Mouse (Mus musculus): ENCODE measurements around the gene Stac2.

The Stac2 gene

DNA sequence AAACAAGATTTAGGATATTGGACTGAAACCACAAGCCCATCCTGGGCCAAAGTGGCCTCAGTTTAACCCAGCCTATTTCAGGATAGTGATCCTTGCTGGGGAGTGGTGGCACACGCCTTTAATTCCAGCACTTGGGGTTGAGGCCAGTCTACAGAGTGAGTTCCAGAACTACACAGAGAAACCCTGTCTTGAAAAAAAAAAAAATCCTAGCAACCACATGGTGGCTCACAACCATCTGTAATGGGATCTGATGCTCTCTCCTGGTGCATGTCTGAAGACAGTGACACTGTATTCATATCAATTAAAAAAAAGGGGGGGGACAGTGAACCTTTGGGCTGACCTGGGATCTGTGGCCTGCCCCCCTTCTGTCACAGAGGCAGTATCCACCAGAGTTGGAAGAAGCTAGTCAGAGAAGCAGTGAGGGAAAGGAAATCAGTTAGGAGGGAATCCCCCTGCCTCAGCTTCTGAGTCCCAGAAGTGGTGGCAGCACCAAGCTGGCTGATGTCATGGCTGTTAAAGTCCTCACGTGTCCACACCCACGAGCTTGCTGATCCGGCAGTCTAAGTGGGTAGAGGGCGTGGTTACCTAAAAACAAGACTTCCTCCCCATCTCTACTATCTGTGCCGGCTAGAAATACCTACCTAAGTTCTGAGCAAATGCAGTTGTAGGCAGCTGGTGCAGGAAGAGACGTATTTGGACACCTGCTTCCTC, 54.2 kb downstream of the Stac2 start:
- in situ Hi-C loops (cut with MboI; ENCODE audit: low sequenced_read_pairs): no loop called here

DNA sequence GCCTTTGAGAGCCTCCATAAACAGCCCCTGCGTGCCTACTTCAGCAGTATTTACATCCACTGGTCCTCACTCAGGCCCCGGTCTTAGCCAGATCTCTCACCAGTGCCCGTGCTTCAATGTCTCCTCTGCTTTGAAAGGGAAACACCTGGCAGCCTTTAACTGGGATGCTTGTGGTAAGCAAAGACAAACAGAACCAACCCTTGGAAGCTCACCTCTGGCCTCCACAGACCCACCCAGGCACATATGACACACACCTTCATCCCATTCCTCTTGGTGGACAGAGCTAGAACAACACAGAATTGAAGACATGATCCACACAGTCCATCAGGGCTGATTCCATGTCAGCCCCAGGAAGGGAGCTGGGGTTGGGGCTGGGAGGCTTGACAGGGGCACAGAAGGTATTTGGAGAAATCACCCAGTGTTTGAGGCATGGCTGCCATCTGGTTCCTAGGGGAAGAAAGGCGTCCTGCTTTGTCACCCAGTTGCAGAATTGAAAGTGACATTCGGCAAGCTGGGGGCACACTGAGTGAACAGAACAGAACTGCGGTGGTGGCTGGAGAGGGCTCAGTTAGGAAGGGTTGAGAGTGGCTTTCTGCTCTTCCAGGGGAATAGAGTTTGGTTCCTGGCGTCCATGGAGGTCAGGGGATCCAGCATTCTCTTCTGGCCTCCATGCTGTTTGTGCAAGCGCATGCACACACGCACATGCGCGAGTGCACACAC, 55.0 kb downstream of the Stac2 start:
- in situ Hi-C loops (cut with MboI; ENCODE audit: low sequenced_read_pairs): no loop called here

DNA sequence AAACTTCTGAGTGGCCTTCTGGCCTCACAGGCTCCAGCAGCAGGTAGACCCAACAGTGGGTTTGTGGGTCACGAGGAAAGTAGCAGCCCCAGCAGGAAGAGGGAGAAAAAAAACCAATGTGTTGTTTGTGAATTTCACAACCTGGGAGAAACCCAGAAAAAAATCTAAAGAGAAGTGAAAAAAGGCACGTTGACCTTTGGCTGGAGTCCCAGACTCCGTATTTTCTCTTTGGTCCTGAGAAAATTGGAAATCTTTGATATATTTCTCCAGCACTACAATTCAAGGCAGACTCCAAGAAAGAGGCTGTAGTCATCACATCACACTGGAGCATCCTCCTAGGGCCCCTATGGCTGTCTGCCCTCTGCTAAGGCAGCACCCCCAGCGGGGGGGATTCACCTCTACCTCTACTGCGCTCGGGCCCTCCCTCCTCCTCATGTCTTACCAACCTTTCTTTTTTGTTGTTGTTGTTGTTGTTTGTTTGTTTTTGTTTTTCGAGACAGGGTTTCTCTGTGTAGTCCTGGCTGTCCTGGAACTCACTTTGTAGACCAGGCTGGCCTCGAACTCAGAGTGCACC, 55.8 kb downstream of the Stac2 start:
- in situ Hi-C loops (cut with MboI; ENCODE audit: low sequenced_read_pairs): no loop called here

DNA sequence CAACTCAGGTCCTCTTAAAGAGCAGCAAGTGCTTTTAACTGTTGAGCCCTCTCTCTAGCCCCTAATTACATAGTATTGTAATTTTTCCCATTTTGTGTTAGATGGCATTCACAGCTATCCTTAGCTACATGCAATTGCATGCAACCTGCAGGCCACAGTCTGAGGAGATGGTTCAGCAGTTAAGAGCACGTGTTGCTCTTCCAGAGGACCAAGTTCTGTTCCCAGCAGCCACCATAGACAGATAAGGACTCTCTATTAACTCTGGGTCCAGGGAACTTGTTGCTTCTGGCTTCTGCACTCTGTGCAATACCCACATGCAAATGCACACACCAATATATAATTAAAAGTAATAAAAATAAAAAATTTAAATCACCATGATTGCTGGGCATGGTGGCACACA, 56.6 kb downstream of the Stac2 start:
- in situ Hi-C loops (cut with MboI; ENCODE audit: low sequenced_read_pairs): no loop called here

DNA sequence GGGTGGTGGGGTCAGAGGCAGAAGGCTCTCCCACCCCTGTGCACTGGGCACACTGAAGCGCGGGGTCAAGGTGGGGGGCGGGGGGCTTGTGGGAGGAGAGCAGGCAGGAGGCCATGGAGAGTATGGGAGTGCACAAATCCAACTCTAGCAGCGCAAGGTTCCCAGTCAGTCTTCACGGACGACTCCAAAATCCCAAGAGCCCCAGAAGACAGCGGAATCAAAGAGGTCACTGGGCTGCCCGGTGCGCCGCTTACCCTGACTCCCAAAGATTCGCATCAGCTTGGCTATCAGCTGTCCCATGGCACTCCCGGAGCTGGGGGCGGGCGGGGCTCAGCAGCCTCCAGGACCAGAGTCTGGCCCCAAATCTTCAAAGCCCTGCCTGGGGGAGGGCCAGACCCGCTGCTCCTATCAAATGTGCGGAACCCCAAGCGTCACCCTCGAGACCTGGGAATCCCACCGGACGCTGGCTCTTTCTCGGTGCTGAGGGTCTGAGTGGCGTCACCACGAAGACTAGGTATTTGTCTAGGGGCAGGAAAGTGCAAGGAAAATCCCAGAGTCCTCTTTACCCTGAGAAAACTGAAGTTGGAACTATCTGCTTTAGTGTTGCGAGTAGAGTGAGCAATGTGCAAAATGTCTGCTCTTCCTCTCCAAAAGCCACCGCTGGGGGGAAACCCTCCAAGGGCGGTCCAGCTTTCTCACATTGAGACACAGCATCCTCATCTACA, 57.5 kb downstream of the Stac2 start, which contains the start of gene Arl5c:
Gene Arl5c, minus strand, starts transcription at position 618 of the 725 bp plus-strand sequence.
- in situ Hi-C loops (cut with MboI; ENCODE audit: low sequenced_read_pairs): no loop called here

DNA sequence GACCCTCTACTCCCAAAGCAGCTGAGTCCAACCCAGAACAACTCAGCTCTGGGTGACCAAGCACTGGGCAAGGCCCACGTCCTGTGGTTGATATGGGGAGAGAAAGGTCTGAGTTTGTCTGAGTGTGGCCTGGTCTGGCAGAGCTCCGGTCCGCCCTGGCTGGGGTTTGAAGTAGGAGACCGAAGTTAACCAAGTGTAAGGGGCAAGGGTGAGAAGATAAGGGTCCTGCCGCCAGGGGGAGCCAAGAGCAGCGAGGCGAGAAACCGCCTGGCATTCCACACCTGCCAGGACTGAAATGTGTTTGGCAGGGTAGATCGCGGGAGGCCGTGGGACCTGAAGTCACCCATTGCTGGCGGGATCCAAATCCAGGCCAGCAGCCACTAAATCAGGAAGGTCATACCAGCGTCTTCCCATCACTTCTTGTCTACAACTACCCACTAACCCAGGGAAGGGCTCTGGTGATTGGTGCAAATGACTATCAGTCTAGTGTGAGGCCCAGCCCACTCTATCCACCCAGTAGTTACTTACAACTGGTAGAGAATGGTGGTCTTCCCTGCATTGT, 58.6 kb downstream of the Stac2 start:
- in situ Hi-C loops (cut with MboI; ENCODE audit: low sequenced_read_pairs): no loop called here

DNA sequence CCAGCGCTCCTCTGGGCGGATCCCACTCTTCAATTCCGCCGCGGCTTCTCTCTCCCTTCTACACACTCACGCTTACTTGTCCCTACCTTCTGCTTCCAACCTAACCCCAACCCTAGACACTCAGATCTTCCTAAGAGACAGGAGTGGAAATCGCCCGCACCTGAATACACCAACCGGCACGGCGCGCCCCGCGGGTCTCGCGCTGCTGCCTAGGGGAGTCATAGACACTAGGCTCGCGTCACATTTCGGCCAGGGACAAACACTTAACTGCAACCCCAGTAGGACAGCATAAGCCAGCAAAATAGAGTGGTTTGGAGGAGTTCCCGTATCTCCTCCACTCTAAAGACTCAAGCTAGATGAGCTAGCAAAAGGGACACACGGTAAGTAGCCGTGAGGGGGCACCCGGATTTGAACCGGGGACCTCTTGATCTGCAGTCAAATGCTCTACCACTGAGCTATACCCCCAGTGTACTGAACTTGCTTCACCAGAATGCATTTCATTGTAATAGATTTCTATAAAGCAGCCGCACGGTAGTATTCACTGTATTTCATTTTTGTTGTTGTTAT, 64.6 kb downstream of the Stac2 start:
- in situ Hi-C loops (cut with MboI; ENCODE audit: low sequenced_read_pairs): loop anchor here (10.0 kb wide), 2 partner anchors 94 to 194 kb away; partner anchors contain the start of gene Lasp1

DNA sequence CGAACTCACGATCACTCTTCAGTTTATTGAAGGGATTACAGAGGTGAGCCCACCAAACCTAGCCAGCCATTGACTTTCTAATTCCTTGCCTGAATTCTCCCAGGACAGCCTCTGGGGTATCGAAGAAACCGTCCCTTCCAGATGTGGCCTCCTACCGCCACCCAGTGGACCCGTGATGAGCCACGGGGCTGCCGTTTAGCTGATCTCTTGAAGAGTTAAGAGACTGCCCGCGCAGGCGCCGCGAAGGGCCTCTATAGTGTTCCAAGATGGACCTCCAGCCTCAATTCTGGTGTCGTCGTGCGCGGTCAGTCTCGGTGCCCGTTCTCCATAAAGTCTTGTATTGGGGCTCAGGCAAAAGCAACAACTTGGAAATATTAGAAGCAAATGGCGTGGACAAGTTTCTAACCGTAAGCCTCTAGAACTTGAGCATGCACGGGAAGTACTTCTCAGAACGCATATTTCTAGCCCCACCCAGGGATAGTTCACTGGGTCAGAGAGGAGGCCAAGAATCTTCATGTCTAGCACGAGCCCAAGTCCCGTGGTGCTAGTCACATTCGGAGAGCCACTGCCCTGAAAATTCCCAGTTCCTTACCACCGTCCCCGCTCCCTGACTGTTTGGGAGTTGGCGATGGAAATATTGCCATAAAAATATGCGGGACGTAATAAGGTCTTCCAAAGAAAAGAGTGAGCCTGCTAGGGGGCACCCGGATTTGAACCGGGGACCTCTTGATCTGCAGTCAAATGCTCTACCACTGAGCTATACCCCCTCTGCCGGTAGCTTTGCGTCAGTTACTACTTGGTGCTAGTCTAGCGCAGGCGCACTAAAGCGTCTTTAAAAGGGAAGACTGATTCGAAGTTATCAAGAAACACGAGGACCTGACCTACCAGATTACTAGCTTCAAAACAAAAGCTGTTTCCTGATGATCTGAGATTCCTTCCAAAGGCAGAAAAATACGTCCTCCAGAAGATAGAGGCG, 65.4 kb downstream of the Stac2 start:
- in situ Hi-C loops (cut with MboI; ENCODE audit: low sequenced_read_pairs): loop anchor here (10.0 kb wide), 2 partner anchors 93 to 193 kb away; partner anchors contain the start of gene Lasp1

DNA sequence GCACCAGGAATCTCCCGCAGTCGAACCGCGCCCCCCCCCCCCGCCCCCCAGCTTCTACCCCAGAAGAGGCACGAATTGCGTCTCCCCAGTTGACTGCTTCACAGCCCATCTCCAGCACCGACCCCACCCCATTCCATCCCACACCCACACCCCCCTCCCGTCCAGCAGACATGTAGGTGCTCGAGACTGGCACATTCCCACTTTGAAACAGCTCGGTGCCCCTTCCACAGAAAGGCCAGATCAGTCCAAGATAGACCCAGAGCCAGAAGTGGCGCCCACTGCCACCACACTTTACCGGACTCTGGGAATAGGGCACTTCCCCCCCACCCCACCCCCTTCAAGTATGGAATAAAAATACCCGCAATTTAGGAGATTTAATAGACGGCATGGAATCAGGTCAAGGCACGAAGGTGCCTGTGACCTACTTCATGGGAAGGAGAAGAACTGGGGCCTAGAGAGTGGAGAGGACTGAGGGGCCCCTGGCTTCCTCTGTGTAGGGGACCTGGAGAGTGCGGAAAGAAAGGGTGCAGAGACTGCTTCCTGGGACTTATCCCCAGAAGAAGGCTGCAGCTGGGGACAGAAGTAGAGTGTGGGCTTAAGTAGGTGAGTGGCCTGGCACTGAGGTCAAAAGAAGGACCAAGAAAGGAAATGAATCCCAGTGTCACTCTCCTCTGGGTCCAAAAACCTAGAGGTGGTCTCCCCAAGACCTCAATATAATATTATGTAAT, 66.4 kb downstream of the Stac2 start:
- in situ Hi-C loops (cut with MboI; ENCODE audit: low sequenced_read_pairs): loop anchor here (10.0 kb wide), 2 partner anchors 92 to 192 kb away; partner anchors contain the start of gene Lasp1
